17 mouse cellular contexts compared by ENCODE assay signal in the genomic region with DNA sequence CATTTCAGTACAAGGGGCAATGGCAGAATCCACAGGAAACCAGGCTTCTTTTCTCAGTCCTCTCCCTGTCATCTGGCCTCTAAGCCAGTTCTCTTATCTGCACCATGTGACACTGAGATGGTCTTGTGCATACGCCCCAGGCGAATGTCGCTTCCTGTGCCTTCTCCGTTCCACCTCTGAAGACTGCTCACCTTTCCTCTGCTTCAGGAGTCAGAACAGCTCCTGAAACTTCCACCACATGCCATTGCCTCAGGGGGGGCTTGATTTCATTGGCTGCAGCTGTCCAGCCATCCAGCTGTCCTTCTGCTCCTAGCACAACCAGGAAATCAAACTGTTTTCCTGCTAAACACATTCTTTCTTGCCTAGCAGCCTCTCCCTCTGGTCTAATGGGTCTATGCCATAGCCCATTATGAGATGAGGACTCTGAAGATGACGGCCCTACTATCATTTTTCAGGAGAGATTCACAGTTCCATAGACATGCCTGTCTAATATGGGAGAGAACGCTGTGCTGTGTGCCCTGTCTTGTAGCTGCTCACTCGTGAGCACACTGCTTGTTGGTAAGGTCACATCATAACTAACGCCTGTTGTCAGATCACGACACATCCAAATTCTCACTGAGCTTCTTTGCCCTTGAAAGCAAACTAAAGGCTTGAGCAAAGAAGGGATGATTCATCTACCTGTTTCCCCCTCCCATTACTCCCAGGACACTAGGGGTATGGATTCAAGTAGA.
A peak's percentile ranks its signal among the peaks of the same experiment; 100 is the strongest.
DNase-seq lines count a peak whose midpoint lies in the region; ATAC-seq and TF ChIP-seq lines count a peak whose summit lies in the region.
"Had no signal": no experiment of that assay in that cellular context is flagged by ENCODE, and none has a peak within 500 bp of the region (broad histone marks: within the 10 kb centered on the region; RNA-seq: fewer than 3 reads in every experiment).

No protein-coding gene starts in this region.

- no peaks in the 10 kb centered on the region for H3K79me2 ChIP-seq in myocyte (ENCODE audit: control insufficient read depth, insufficient read depth)

- H3K4me1 ChIP-seq in heart, embryonic 12.5 days (replicated peaks): peaks cover 6% of the 10 kb centered on the region
- H3K4me1 ChIP-seq in embryonic facial prominence, embryonic 14.5 days (ENCODE audit: control insufficient read depth, insufficient read depth, low read length): no peaks in the 10 kb centered on the region
- peaks cover 36% of the 10 kb centered on the region for H3K4me1 ChIP-seq in liver, embryonic 13.5 days (replicated peaks)
- H3K4me1 ChIP-seq: embryonic facial prominence, embryonic 15.5 days had no signal

- ATAC-seq in heart, embryonic 12.5 days (ENCODE audit: insufficient number of reproducible peaks, low FRiP score): peak; percentile 42; the same call in 1 of the 2 replicates
- peak; percentile 41 for ATAC-seq in embryonic facial prominence, embryonic 14.5 days (ENCODE audit: low read depth)
- peak; percentile 88 for ATAC-seq in liver, embryonic 13.5 days (ENCODE audit: low read depth)
- ATAC-seq: forebrain, embryonic 16.5 days; hindbrain, embryonic 16.5 days had no signal

- H3K9me3 ChIP-seq in heart, embryonic 12.5 days (replicated peaks): no peaks in the 10 kb centered on the region
- H3K9me3 ChIP-seq in embryonic facial prominence, embryonic 14.5 days (ENCODE audit: control insufficient read depth, low read length): no peaks in the 10 kb centered on the region
- no peaks in the 10 kb centered on the region for H3K9me3 ChIP-seq in liver, embryonic 13.5 days (replicated peaks)
- H3K9me3 ChIP-seq: embryonic facial prominence, embryonic 15.5 days; midbrain, embryonic 10.5 days had no signal

- H3K4me3 ChIP-seq in heart, embryonic 12.5 days: no peak overlapping the region
- no peak overlapping the region for H3K4me3 ChIP-seq in embryonic facial prominence, embryonic 14.5 days (ENCODE audit: low read depth, low read length)
- peak overlapping the region; percentile 22; the same call in 1 of the 2 replicates for H3K4me3 ChIP-seq in liver, embryonic 13.5 days (replicated peaks)
- no peak overlapping the region for H3K4me3 ChIP-seq in myocyte
- H3K4me3 ChIP-seq: embryonic facial prominence, embryonic 15.5 days; midbrain, embryonic 10.5 days had no signal

- H3K27me3 ChIP-seq in heart, embryonic 12.5 days (replicated peaks): no peaks in the 10 kb centered on the region
- no peaks in the 10 kb centered on the region for H3K27me3 ChIP-seq in embryonic facial prominence, embryonic 14.5 days (replicated peaks; ENCODE audit: control insufficient read depth, insufficient read depth, low read length)
- H3K27me3 ChIP-seq in liver, embryonic 13.5 days: no peaks in the 10 kb centered on the region
- H3K27me3 ChIP-seq in myocyte (ENCODE audit: control insufficient read depth, insufficient read depth, insufficient read length): no peaks in the 10 kb centered on the region
- H3K27me3 ChIP-seq: embryonic facial prominence, embryonic 15.5 days had no signal

- H3K36me3 ChIP-seq in heart, embryonic 12.5 days: no peaks in the 10 kb centered on the region
- H3K36me3 ChIP-seq in embryonic facial prominence, embryonic 14.5 days (ENCODE audit: control insufficient read depth, insufficient read depth, low read length): no peaks in the 10 kb centered on the region
- H3K36me3 ChIP-seq in liver, embryonic 13.5 days: no peaks in the 10 kb centered on the region
- H3K36me3 ChIP-seq in myocyte (ENCODE audit: control insufficient read depth, insufficient read depth): no peaks in the 10 kb centered on the region
- H3K36me3 ChIP-seq: embryonic facial prominence, embryonic 15.5 days; midbrain, embryonic 10.5 days had no signal

- no peak overlapping the region for H3ac ChIP-seq in myocyte (ENCODE audit: control insufficient read depth, insufficient read length)

- no peak overlapping the region for H3K4me2 ChIP-seq in heart, embryonic 12.5 days
- H3K4me2 ChIP-seq in embryonic facial prominence, embryonic 14.5 days (ENCODE audit: low read depth, low read length): no peak overlapping the region
- H3K4me2 ChIP-seq in liver, embryonic 13.5 days: peak overlapping the region; percentile 63
- H3K4me2 ChIP-seq in myocyte (ENCODE audit: low read depth): no peak overlapping the region
- H3K4me2 ChIP-seq: embryonic facial prominence, embryonic 15.5 days had no signal

- no peak overlapping the region for H3K27ac ChIP-seq in heart, embryonic 12.5 days (ENCODE audit: poor library complexity, severe bottlenecking)
- no peak overlapping the region for H3K27ac ChIP-seq in embryonic facial prominence, embryonic 14.5 days (replicated peaks; ENCODE audit: low read depth, low read length)
- peak overlapping the region; percentile 90 for H3K27ac ChIP-seq in liver, embryonic 13.5 days
- H3K27ac ChIP-seq: embryonic facial prominence, embryonic 15.5 days; midbrain, embryonic 10.5 days had no signal

- WGBS in heart, embryonic 12.5 days: 54% methylated on average over 9 of the region's 9 CpGs
- 69% methylated on average over 9 of the region's 9 CpGs for WGBS in embryonic facial prominence, embryonic 14.5 days
- 17% methylated on average over 9 of the region's 9 CpGs for WGBS in liver, embryonic 13.5 days (ENCODE audit: insufficient replicate concordance)

- intact Hi-C loops in left cerebral cortex, postnatal 4 days (cut with DNase I): no loop called here

- DNase-seq in heart, adult 18-20 months: no peak
- DNase-seq in embryonic facial prominence, embryonic 14.5 days (ENCODE audit: low spot score): peak; percentile 20
- peak; percentile 31 for DNase-seq in liver, embryonic 13.5 days
- DNase-seq in left cerebral cortex, postnatal 4 days: no peak
- DNase-seq in spleen, postnatal 10 days (ENCODE audit: low spot score in 2 of 2): no peak
- no peak for DNase-seq in frontal cortex, postnatal 14 days (ENCODE audit: low spot score in 2 of 2)
- DNase-seq: adrenal gland, adult 2 months; cerebellum, postnatal 36 days; gastrocnemius, postnatal 25 days; kidney, adult 2 months; thymus, postnatal 14 days had no signal

- no peak for TF ChIP-seq POLR2A in myocyte (IDR thresholded peaks at IDR 0.05; ENCODE audit: insufficient read length, low read depth)

- H3K9ac ChIP-seq in heart, embryonic 12.5 days: no peak overlapping the region
- no peak overlapping the region for H3K9ac ChIP-seq in embryonic facial prominence, embryonic 14.5 days (ENCODE audit: low read depth, low read length)
- peak overlapping the region; percentile 58 for H3K9ac ChIP-seq in liver, embryonic 13.5 days
- H3K9ac ChIP-seq: embryonic facial prominence, embryonic 15.5 days had no signal

TF ChIP-seq in myocyte, 11 proteins besides CTCF, POLR2A, EP300 and RAD21:
- TF ChIP-seq CEBPB (IDR thresholded peaks at IDR 0.05; ENCODE audit: insufficient read depth, poor library complexity, severe bottlenecking) (no peak), MAX (IDR thresholded peaks at IDR 0.05; ENCODE audit: low read depth) (no peak), E2F4 (IDR thresholded peaks at IDR 0.05; ENCODE audit: insufficient read depth) (no peak), SRF (IDR thresholded peaks at IDR 0.05; ENCODE audit: control insufficient read depth, insufficient read length, low read depth) (no peak), REST (IDR thresholded peaks at IDR 0.05; ENCODE audit: insufficient read depth, insufficient read length) (no peak), MYOD1 (IDR thresholded peaks at IDR 0.05; ENCODE audit: control insufficient read depth in 1 of 3, insufficient read length in 2 of 3, low read depth in 2 of 3) (peak; percentile 57 to 98 (median 93)), TCF12 (IDR thresholded peaks at IDR 0.05; ENCODE audit: insufficient read depth, poor library complexity, severe bottlenecking) (peak; percentile 53), MYOG (IDR thresholded peaks at IDR 0.05; ENCODE audit: control insufficient read depth in 1 of 3, insufficient read depth in 1 of 3, insufficient read length in 2 of 3, low read depth in 2 of 3) (peak; percentile 1 to 90 (median 59))

Comparison
In these comparisons a context has a peak if more than half of its experiments do, and no peak if none do; other contexts are left out.
1. DNase-seq: peak in embryonic facial prominence, embryonic 14.5 days (single experiment) and liver, embryonic 13.5 days (single experiment); none in heart, adult 18-20 months (0 of 2), left cerebral cortex, postnatal 4 days (single experiment), spleen, postnatal 10 days (0 of 2) and frontal cortex, postnatal 14 days (0 of 2).
2. Peak in every context shown above with its lines, with median percentiles within 50 percentile points of each other: ATAC-seq.